Mouse (Mus musculus) adrenal gland, postnatal 0 days (tissue): Measurements from ENCODE around the gene Kynu. TPM values are rescaled to one million over a fixed set of nuclear protein-coding genes. Genes with fewer than 3 reads are reported as not detected.

Experiments
- polyA plus RNA-seq: library from polyadenylated mRNA; unstranded; fragments of >200 nt; fragmentation: Nextera tagmentation; extraction: Ambion mirVana; gene quantifications from 2 replicates; pipeline ENCODE4 v1.2.1, GENCODE M21; 2015

Kynu gene
- 0.57 and 1.4 TPM in 2 replicates for polyA plus RNA-seq

GRCm38 (mm10) chr2:43555062-43555888 is at the start of gene Kynu:
Kynu (plus strand) TSS chr2:43555329.

Other genes starting within 250 kb of the Kynu start
- 2.3 and 2.8 TPM in 2 replicates for gene Arhgap15, start 193.5 kb downstream of the Kynu start, polyA plus RNA-seq